Mouse (Mus musculus) stomach, embryonic 15.5 days (tissue): ENCODE measurements around the gene Cep152. TPM values are rescaled to one million over a fixed set of nuclear protein-coding genes. Genes with fewer than 3 reads are reported as not detected.

ENCODE experiments used
- ATAC-seq: fragments of 200-750 bp; cut with Nextera tagmentation; 2 replicates; pipeline ENCODE4 v1.8.0; 2017; ENCODE audit warnings: low read depth, moderate number of reproducible peaks, moderate TSS enrichment; ENCODE audit not compliant: insufficient read depth, low FRiP score
- H3K27ac ChIP-seq: fragments of 300-500 bp; sonication (generic); 2 replicates; pipeline ENCODE4 v1.5.1; 2015; ENCODE audit warnings: mild to moderate bottlenecking, inconsistent platforms
- H3K27me3 ChIP-seq: fragments of 300-500 bp; sonication (generic); replicated peaks from 2 replicates; pipeline ENCODE4 v1.6.1; 2015; ENCODE audit warnings: inconsistent platforms
- H3K36me3 ChIP-seq: fragments of 300-500 bp; sonication (generic); 2 replicates; pipeline ENCODE4 v1.6.1; 2015; ENCODE audit warnings: inconsistent platforms
- H3K4me1 ChIP-seq: fragments of 300-500 bp; sonication (generic); 2 replicates; pipeline ENCODE4 v1.6.1; 2015; ENCODE audit warnings: inconsistent platforms
- H3K4me2 ChIP-seq: fragments of 300-500 bp; sonication (generic); 2 replicates; pipeline ENCODE4 v1.6.1; 2015; ENCODE audit warnings: mild to moderate bottlenecking, inconsistent platforms
- H3K4me3 ChIP-seq: fragments of 300-500 bp; sonication (generic); replicated peaks from 2 replicates; pipeline ENCODE4 v1.5.1; 2015; ENCODE audit warnings: inconsistent platforms
- H3K9ac ChIP-seq: fragments of 300-500 bp; sonication (generic); 2 replicates; pipeline ENCODE4 v1.6.1; 2015; ENCODE audit warnings: inconsistent platforms
- H3K9me3 ChIP-seq: fragments of 300-500 bp; sonication (generic); 2 replicates; pipeline ENCODE4 v1.6.1; 2016; ENCODE audit warnings: inconsistent platforms
- WGBS: fragments of 180-500 bp; shearing (Covaris S2); methylation state at CpG from one replicate; pipeline ENCODE4 v1.1.7; 2015; 5-methylcytosine and 5-hydroxymethylcytosine counted together
- polyA plus RNA-seq: library from polyadenylated mRNA; unstranded; fragments of >200 nt; fragmentation: Nextera tagmentation; extraction: Ambion mirVana; gene quantifications from 2 replicates; pipeline ENCODE4 v1.2.1, GENCODE M21; 2015

Cep152 gene
- polyA plus RNA-seq, 1 experiment from 2014 or later, result 5.2 TPM

DNA sequence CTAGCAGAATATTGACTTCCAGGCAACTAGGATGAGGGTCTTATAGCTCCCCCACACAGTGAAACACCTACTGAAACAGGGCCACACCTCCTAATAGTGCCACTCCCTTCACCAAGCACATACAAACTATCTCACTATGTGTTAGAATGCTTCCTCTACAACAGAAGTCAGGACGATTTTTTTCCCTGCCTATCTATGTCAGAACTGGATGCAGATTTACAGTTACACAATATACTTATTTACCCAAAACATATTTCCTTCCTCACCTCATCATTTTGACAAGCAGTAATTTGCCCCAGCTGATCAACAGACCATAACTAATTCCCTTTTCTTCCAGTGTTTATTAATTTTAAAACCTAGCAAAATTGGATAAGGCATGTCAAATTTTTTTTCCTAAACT is 81.3 kb downstream of the Cep152 start:
- no peaks in the 10 kb centered on the region for H3K4me1 ChIP-seq
- no peaks in the 10 kb centered on the region for H3K27me3 ChIP-seq
- no peaks in the 10 kb centered on the region for H3K36me3 ChIP-seq
- H3K27ac ChIP-seq, result no peak overlapping the region
- no peak overlapping the region for H3K4me3 ChIP-seq
- no peaks in the 10 kb centered on the region for H3K9me3 ChIP-seq
- H3K9ac ChIP-seq, result no peak overlapping the region
- no peak overlapping the region for H3K4me2 ChIP-seq
- no peak for ATAC-seq
- WGBS, result 47% methylated on average over 1 of the region's 1 CpGs

DNA sequence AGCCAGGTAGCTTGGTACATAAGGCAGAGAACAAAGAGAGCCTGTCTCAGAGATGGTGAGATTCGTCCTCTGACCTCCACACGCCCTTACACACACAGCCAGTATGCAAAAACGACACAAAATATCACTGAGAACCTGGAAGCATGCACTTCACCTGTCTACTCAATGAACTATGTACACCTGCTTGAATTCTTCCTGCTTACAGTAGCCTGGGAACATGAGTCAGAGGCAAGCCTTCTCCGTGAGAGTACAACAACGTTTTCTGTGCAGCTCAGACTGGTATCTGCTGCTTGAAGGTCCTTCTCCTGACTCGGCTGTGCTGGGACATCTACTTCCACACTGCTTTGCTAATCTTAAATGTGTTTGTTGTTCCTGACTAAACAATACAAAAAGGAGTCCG is 83.5 kb downstream of the Cep152 start:
- H3K9me3 ChIP-seq, result no peaks in the 10 kb centered on the region
- H3K9ac ChIP-seq, result no peak overlapping the region
- H3K4me2 ChIP-seq, result no peak overlapping the region
- WGBS, result 64% methylated on average over 7 of the region's 7 CpGs
- H3K36me3 ChIP-seq, result no peaks in the 10 kb centered on the region
- no peak overlapping the region for H3K27ac ChIP-seq
- ATAC-seq, result no peak
- H3K4me1 ChIP-seq, result no peaks in the 10 kb centered on the region
- no peaks in the 10 kb centered on the region for H3K27me3 ChIP-seq
- H3K4me3 ChIP-seq, result no peak overlapping the region

DNA sequence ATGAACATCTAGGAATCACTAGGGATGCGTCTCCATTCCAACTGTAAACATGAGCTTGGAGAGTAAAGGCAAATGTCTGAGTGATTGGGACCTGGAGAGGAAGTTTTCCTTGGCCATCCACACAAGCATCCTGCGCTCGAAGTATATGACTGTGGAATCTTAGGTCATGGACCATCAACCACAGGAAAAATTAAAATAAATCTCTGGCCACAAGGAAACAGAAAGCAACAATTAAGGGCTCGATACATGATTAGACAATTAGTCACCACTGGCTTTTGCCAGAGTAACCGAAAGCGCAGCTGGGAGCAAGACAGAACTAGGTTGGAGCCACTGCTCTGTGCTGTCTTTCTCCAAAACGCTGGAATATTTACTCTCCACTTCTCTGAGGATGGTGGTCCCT is 84.3 kb downstream of the Cep152 start:
- no peaks in the 10 kb centered on the region for H3K4me1 ChIP-seq
- H3K9ac ChIP-seq, result no peak overlapping the region
- H3K36me3 ChIP-seq, result no peaks in the 10 kb centered on the region
- H3K4me3 ChIP-seq, result no peak overlapping the region
- no peaks in the 10 kb centered on the region for H3K27me3 ChIP-seq
- H3K9me3 ChIP-seq, result no peaks in the 10 kb centered on the region
- 73% methylated on average over 7 of the region's 7 CpGs for WGBS
- no peak for ATAC-seq
- H3K27ac ChIP-seq, result no peak overlapping the region
- no peak overlapping the region for H3K4me2 ChIP-seq

DNA sequence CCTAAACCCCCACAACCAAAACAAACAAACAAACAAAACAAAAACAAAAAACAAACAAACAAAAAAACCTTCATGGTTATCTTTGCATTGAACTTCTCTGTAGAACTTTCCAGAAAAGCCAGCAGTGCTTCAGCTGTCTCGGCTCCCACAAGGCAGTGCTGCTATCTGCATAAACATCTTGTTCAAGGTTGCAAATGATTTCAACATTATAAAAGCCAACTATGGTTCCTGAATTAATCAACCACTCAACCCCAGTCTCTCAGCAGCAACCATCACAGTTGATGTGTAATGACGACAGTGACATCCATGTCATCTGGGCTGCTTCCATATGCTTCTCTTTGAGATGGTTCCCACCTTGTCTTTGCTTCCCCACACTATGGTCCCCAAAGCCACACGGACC is 85.3 kb downstream of the Cep152 start:
- H3K27ac ChIP-seq, result no peak overlapping the region
- no peak overlapping the region for H3K9ac ChIP-seq
- no peaks in the 10 kb centered on the region for H3K36me3 ChIP-seq
- no peaks in the 10 kb centered on the region for H3K27me3 ChIP-seq
- WGBS, result 80% methylated on average over 3 of the region's 3 CpGs
- no peak overlapping the region for H3K4me2 ChIP-seq
- H3K4me1 ChIP-seq, result no peaks in the 10 kb centered on the region
- ATAC-seq, result no peak
- no peak overlapping the region for H3K4me3 ChIP-seq
- H3K9me3 ChIP-seq, result no peaks in the 10 kb centered on the region

DNA sequence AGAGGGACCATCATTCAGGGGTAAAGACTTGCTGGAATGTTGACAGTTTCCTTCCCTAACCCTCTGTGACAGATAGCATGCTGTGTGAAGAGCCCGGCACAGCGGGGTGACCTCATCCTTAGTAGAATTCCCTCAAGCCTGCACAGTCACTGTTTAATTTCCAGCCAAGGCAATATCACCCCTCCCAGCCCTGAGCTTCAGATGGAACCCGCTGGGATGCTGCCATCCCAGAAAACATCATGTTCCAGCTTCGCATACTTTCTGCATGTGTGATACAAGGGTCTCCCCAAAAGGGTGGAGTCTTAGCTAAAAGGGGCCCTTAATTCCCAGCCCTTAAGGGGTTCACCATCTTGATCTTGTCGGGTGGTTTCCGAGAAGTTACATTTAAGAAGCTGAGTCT is 94.2 kb downstream of the Cep152 start:
- Histone ChIP-seq H3K4me3 (no peak overlapping the region), H3K4me1 (no peaks in the 10 kb centered on the region), H3K27ac (peak overlapping the region; percentile 44; the same call in 1 of the 2 replicates), H3K4me2 (no peak overlapping the region), H3K27me3 (no peaks in the 10 kb centered on the region), H3K9ac (no peak overlapping the region), H3K36me3 (no peaks in the 10 kb centered on the region), H3K9me3 (no peaks in the 10 kb centered on the region)
- peak; percentile 76; the same call in 1 of the 2 replicates for ATAC-seq
- 46% methylated on average over 6 of the region's 6 CpGs for WGBS

DNA sequence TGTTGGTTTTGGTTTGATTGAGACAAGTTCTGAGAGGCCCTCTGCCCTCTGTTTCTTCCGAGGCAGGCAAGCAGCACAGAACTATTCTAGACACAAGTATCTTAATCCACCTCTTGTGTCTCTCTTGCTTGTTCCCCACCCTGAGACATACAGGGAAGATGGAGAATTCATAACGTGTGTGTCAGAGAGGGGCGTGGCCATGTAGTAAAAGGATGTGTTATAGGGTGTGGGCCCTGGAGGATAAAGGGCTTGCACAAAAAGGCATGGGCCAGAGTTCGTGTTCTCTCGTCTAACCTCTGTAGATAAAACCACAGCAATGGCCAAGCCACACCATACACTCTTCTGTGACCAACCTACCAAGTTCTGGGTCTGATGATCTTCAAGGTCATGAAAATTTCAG is 98.3 kb downstream of the Cep152 start:
- Histone ChIP-seq H3K9ac (no peak overlapping the region), H3K27me3 (no peaks in the 10 kb centered on the region), H3K9me3 (no peaks in the 10 kb centered on the region), H3K4me1 (no peaks in the 10 kb centered on the region), H3K4me3 (no peak overlapping the region), H3K27ac (no peak overlapping the region), H3K4me2 (no peak overlapping the region), H3K36me3 (no peaks in the 10 kb centered on the region)
- WGBS, result 74% methylated on average over 5 of the region's 5 CpGs
- no peak for ATAC-seq

DNA sequence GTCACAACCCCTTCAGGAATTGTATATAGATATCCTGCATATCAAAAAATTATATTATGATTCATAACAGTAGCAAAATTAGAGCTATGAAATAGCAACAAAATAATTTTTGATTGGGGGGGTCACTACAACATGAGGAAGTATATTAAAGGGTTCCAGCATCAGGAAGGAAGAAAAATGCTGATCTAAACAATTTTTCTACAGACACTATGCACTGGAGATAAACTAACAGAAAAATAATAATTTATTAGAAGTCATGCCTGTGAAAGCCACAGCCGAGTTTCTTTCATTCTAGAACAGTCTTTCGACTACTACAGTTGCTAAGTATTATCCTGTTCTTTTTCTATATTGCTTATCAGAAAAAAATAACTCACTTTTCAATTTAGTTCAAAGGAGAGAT is 99.4 kb downstream of the Cep152 start:
- H3K27ac ChIP-seq, result no peak overlapping the region
- H3K4me2 ChIP-seq, result no peak overlapping the region
- H3K4me1 ChIP-seq, result no peaks in the 10 kb centered on the region
- no peaks in the 10 kb centered on the region for H3K27me3 ChIP-seq
- no peak overlapping the region for H3K4me3 ChIP-seq
- no peaks in the 10 kb centered on the region for H3K36me3 ChIP-seq
- 72% methylated on average over 2 of the region's 2 CpGs for WGBS
- H3K9ac ChIP-seq, result no peak overlapping the region
- no peak for ATAC-seq
- no peaks in the 10 kb centered on the region for H3K9me3 ChIP-seq

DNA sequence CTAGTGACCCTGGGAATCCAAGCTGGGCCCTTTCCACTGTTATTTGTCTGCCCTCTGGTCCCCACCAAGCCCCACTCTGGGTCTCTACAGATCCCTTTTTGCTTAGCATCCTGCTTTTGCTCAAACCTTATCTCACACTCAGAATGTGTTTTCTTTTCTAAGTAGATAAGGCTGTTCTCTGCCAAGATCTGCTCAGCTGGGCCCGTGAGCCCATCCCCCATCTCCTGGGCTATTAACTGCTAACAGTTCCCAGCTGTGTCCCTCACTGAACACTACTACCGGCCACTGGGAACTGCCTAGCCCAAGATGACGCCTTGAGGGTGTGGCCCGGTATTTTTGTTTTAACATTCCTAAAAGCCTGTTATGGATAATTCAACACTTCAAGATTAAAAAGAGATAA is 108.3 kb downstream of the Cep152 start:
- Histone ChIP-seq H3K9me3 (no peaks in the 10 kb centered on the region), H3K9ac (no peak overlapping the region), H3K4me2 (no peak overlapping the region), H3K36me3 (no peaks in the 10 kb centered on the region), H3K4me3 (no peak overlapping the region), H3K27me3 (no peaks in the 10 kb centered on the region), H3K4me1 (no peaks in the 10 kb centered on the region), H3K27ac (0 out of 2 replicates have a peak overlapping the region, but pooled peaks have one; percentile 28)
- 13% methylated on average over 4 of the region's 4 CpGs for WGBS
- ATAC-seq, result peak; percentile 43; the same call in 1 of the 2 replicates

DNA sequence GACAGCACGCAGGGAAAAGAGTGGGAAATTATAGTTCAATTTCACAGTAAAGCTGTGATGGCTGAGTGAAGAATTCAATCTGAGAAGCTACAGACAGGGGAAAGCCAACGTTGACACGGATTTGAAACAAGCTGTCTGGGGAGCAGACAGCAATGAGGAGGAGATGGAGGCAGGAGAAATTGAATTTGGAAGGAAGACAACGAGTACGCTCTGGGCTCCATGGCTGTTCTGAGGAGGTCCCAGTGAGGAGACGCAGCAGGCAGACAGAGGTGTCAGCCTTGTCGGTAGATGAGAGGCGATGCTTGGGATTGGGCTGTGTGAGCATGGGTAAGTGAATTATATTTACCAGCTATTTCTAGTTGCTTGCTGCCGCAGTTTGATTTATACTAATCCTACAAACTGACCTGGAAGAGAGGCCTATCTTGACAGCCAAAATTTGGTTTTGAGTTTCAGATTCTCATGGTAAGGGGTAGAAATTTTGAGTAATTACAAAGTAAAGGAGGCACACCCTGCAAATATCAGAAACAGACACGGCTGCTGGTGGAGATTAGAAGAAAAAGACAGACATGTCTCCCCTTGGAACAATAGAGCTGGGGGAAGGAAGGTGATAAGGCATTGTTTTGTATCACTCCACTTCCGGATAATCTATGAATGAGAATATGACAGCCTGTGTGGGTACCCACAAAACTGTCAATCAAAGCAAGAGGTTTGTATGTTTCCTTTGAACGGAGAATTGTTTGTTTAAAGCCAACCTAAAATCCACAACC is 109.4 kb downstream of the Cep152 start:
- H3K27me3 ChIP-seq, result no peaks in the 10 kb centered on the region
- H3K4me3 ChIP-seq, result no peak overlapping the region
- H3K27ac ChIP-seq, result no peak overlapping the region
- H3K4me2 ChIP-seq, result no peak overlapping the region
- H3K4me1 ChIP-seq, result no peaks in the 10 kb centered on the region
- 54% methylated on average over 12 of the region's 12 CpGs for WGBS
- no peaks in the 10 kb centered on the region for H3K9me3 ChIP-seq
- no peak for ATAC-seq
- H3K36me3 ChIP-seq, result no peaks in the 10 kb centered on the region
- no peak overlapping the region for H3K9ac ChIP-seq

DNA sequence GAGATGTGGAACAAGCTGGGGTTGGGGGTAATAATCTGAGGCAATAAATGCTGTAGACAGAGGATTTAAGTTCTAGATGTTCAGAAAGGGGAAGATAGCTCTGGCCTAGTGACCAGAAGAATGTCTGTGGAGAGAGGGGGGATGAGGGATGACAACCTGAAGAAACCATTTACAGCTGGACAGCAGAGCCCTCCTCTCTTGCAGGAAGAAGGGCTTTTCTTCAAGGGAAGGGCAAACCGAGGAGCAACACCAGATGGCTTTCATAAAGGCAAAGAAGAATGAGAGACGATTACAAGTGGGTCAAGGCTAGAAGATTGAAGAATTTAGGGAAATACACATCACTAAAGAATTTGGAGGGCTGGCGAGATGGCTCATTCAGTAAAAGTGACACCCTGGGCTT is 110.5 kb downstream of the Cep152 start:
- Histone ChIP-seq H3K4me3 (no peak overlapping the region), H3K4me1 (no peaks in the 10 kb centered on the region), H3K36me3 (no peaks in the 10 kb centered on the region), H3K9ac (no peak overlapping the region), H3K9me3 (no peaks in the 10 kb centered on the region), H3K27me3 (no peaks in the 10 kb centered on the region), H3K4me2 (no peak overlapping the region), H3K27ac (no peak overlapping the region)
- WGBS, result 36% methylated on average over 3 of the region's 3 CpGs
- ATAC-seq, result no peak

Other genes starting within 250 kb of the Cep152 start
- gene Gm9913, start 120.0 kb downstream of the Cep152 start, polyA plus RNA-seq, result 0.45 and 0.67 TPM in 2 replicates
- 25.9 and 27.9 TPM in 2 replicates for gene Fbn1, start 117.1 kb downstream of the Cep152 start, polyA plus RNA-seq
- gene Eid1, start 48.0 kb upstream of the Cep152 start, polyA plus RNA-seq, result 139 and 147 TPM in 2 replicates
- gene Shc4, start 99.0 kb upstream of the Cep152 start, polyA plus RNA-seq, result 2.5 and 3.1 TPM in 2 replicates
- gene Secisbp2l, start 157.8 kb upstream of the Cep152 start, polyA plus RNA-seq, result 14.7 and 17.0 TPM in 2 replicates
- 42.1 and 49.5 TPM in 2 replicates for gene Galk2, start 234.0 kb upstream of the Cep152 start, polyA plus RNA-seq
- gene Cops2, start 234.0 kb upstream of the Cep152 start, polyA plus RNA-seq, result 66.1 and 69.4 TPM in 2 replicates